Mouse (Mus musculus) neural tube, embryonic 15.5 days (tissue): ENCODE results near the gene Ppa1. TPM values are rescaled to one million over a fixed set of nuclear protein-coding genes. Genes with fewer than 3 reads are reported as not detected.
"Not testable (repeated sequence)": the region's sequence is repeated elsewhere in the genome, so short reads cannot be mapped to it uniquely, and the experiment has no call there.

Experiments used
- ATAC-seq: fragments of 200-750 bp; cut with Nextera tagmentation; 2 replicates; pipeline ENCODE4 v1.8.0; 2017; ENCODE audit warnings: mild to moderate bottlenecking, moderate TSS enrichment, moderate library complexity; ENCODE audit not compliant: low FRiP score
- H3K27ac ChIP-seq: fragments of 300-500 bp; sonication (generic); replicated peaks from 2 replicates; pipeline ENCODE4 v1.5.1; 2015; ENCODE audit warnings: mild to moderate bottlenecking, inconsistent platforms
- H3K27me3 ChIP-seq: fragments of 300-500 bp; sonication (generic); replicated peaks from 2 replicates; pipeline ENCODE4 v1.6.1; 2015; ENCODE audit warnings: inconsistent platforms
- H3K36me3 ChIP-seq: fragments of 300-500 bp; sonication (generic); 2 replicates; pipeline ENCODE4 v1.6.1; 2015; ENCODE audit warnings: inconsistent platforms
- H3K4me1 ChIP-seq: fragments of 300-500 bp; sonication (generic); 2 replicates; pipeline ENCODE4 v1.6.1; 2015; ENCODE audit warnings: inconsistent platforms
- H3K4me2 ChIP-seq: fragments of 300-500 bp; sonication (generic); 2 replicates; pipeline ENCODE4 v1.6.1; 2015; ENCODE audit warnings: inconsistent platforms, mild to moderate bottlenecking, moderate library complexity
- H3K4me3 ChIP-seq: fragments of 300-500 bp; sonication (generic); replicated peaks from 2 replicates; pipeline ENCODE4 v1.5.1; 2015; ENCODE audit warnings: mild to moderate bottlenecking, inconsistent platforms
- H3K9ac ChIP-seq: fragments of 300-500 bp; sonication (generic); replicated peaks from 2 replicates; pipeline ENCODE4 v1.6.1; 2015; ENCODE audit warnings: mild to moderate bottlenecking, inconsistent platforms
- H3K9me3 ChIP-seq: fragments of 300-500 bp; sonication (generic); replicated peaks from 2 replicates; pipeline ENCODE4 v1.6.1; 2016; ENCODE audit warnings: inconsistent platforms
- WGBS: fragments of 180-500 bp; shearing (Covaris S2); methylation state at CpG from one replicate; pipeline ENCODE4 v1.1.7; 2015; ENCODE audit warnings: mixed read lengths; 5-methylcytosine and 5-hydroxymethylcytosine counted together
- polyA plus RNA-seq: library from polyadenylated mRNA; unstranded; fragments of >200 nt; fragmentation: Nextera tagmentation; extraction: Ambion mirVana; gene quantifications from 2 replicates; pipeline ENCODE4 v1.2.1, GENCODE M21; 2015

The Ppa1 gene
- polyA plus RNA-seq, 1 experiment from 2014 or later, result 200 TPM

- H3K4me3 ChIP-seq, H3K4me2 ChIP-seq, ATAC-seq, H3K9me3 ChIP-seq, H3K27ac ChIP-seq, H3K9ac ChIP-seq, H3K36me3 ChIP-seq: not testable (repeated sequence)
- Histone ChIP-seq H3K4me1 (peaks cover 17% of the 10 kb centered on the region), H3K27me3 (peaks cover 31% of the 10 kb centered on the region)
- WGBS, result 68% methylated on average over 3 of the region's 3 CpGs
These were observed 24.5 kb upstream of the Ppa1 start for GRCm38 (mm10) chr10:61623874-61624273.

GRCm38 (mm10) chr10:61624771-61625170 lies 23.6 kb upstream of the Ppa1 start:
- H3K27me3 ChIP-seq, result peaks cover 31% of the 10 kb centered on the region
- peak overlapping the region; percentile 92 for H3K4me2 ChIP-seq
- no peak overlapping the region for H3K27ac ChIP-seq
- H3K4me3 ChIP-seq, result peak overlapping the region; percentile 48
- peaks cover 17% of the 10 kb centered on the region for H3K4me1 ChIP-seq
- WGBS, result 32% methylated on average over 5 of the region's 5 CpGs
- no peaks in the 10 kb centered on the region for H3K9me3 ChIP-seq
- H3K9ac ChIP-seq, result 0 out of 2 replicates have a peak overlapping the region, but pooled peaks have one; percentile 54
- H3K36me3 ChIP-seq, result no peaks in the 10 kb centered on the region
- no peak for ATAC-seq

- peak; percentile 86 for ATAC-seq
- H3K36me3 ChIP-seq, result no peaks in the 10 kb centered on the region
- H3K4me3 ChIP-seq, result peak overlapping the region; percentile 48
- H3K27me3 ChIP-seq, result peaks cover 31% of the 10 kb centered on the region
- peak overlapping the region; percentile 92 for H3K4me2 ChIP-seq
- H3K4me1 ChIP-seq, result peaks cover 17% of the 10 kb centered on the region
- WGBS, result 2% methylated on average over 74 of the region's 74 CpGs
- H3K9me3 ChIP-seq, result no peaks in the 10 kb centered on the region
- H3K9ac ChIP-seq, result peak overlapping the region; percentile 54
- peak overlapping the region; percentile 56; the same call in 1 of the 2 replicates for H3K27ac ChIP-seq
These were observed 22.7 kb upstream of the Ppa1 start for GRCm38 (mm10) chr10:61625381-61626257.

- no peak overlapping the region for H3K9ac ChIP-seq
- no peak overlapping the region for H3K27ac ChIP-seq
- peaks cover 17% of the 10 kb centered on the region for H3K4me1 ChIP-seq
- no peak overlapping the region for H3K4me3 ChIP-seq
- H3K27me3 ChIP-seq, result peaks cover 31% of the 10 kb centered on the region
- no peaks in the 10 kb centered on the region for H3K9me3 ChIP-seq
- no peaks in the 10 kb centered on the region for H3K36me3 ChIP-seq
- no peak for ATAC-seq
- 70% methylated on average over 3 of the region's 3 CpGs for WGBS
- no peak overlapping the region for H3K4me2 ChIP-seq
These were observed 21.8 kb upstream of the Ppa1 start for GRCm38 (mm10) chr10:61626551-61626950.

- Histone ChIP-seq H3K9ac (no peak overlapping the region), H3K4me2 (no peak overlapping the region), H3K36me3 (no peaks in the 10 kb centered on the region), H3K27me3 (peaks cover 31% of the 10 kb centered on the region), H3K27ac (no peak overlapping the region), H3K4me1 (peaks cover 17% of the 10 kb centered on the region), H3K9me3 (no peaks in the 10 kb centered on the region), H3K4me3 (no peak overlapping the region)
- ATAC-seq, result no peak
- 71% methylated on average over 15 of the region's 15 CpGs for WGBS
These were observed 21.0 kb upstream of the Ppa1 start for GRCm38 (mm10) chr10:61627195-61627937.

GRCm38 (mm10) chr10:61627938-61628250 lies 20.5 kb upstream of the Ppa1 start:
- WGBS, result 77% methylated on average over 4 of the region's 4 CpGs
- peaks cover 17% of the 10 kb centered on the region for H3K4me1 ChIP-seq
- H3K27ac ChIP-seq, result no peak overlapping the region
- no peak overlapping the region for H3K9ac ChIP-seq
- H3K9me3 ChIP-seq, result no peaks in the 10 kb centered on the region
- ATAC-seq, result no peak
- no peak overlapping the region for H3K4me3 ChIP-seq
- peaks cover 31% of the 10 kb centered on the region for H3K27me3 ChIP-seq
- no peaks in the 10 kb centered on the region for H3K36me3 ChIP-seq
- no peak overlapping the region for H3K4me2 ChIP-seq

- Histone ChIP-seq H3K27ac (no peak overlapping the region), H3K27me3 (peaks cover 6% of the 10 kb centered on the region; the same call in 1 of the 2 replicates), H3K9ac (no peak overlapping the region), H3K4me1 (no peaks in the 10 kb centered on the region), H3K4me3 (no peak overlapping the region), H3K9me3 (no peaks in the 10 kb centered on the region), H3K4me2 (no peak overlapping the region), H3K36me3 (no peaks in the 10 kb centered on the region)
- 83% methylated on average over 10 of the region's 10 CpGs for WGBS
- no peak for ATAC-seq
These were observed 15.9 kb upstream of the Ppa1 start for GRCm38 (mm10) chr10:61632445-61632844.

GRCm38 (mm10) chr10:61637055-61637454 lies 11.3 kb upstream of the Ppa1 start:
- Histone ChIP-seq H3K9me3 (no peaks in the 10 kb centered on the region), H3K27me3 (no peaks in the 10 kb centered on the region), H3K4me3 (no peak overlapping the region), H3K9ac (no peak overlapping the region), H3K27ac (no peak overlapping the region), H3K4me2 (no peak overlapping the region), H3K4me1 (no peaks in the 10 kb centered on the region), H3K36me3 (no peaks in the 10 kb centered on the region)
- 78% methylated on average over 7 of the region's 7 CpGs for WGBS
- no peak for ATAC-seq

GRCm38 (mm10) chr10:61640363-61640762 lies 8.0 kb upstream of the Ppa1 start:
- Histone ChIP-seq H3K27ac (no peak overlapping the region), H3K27me3 (no peaks in the 10 kb centered on the region), H3K4me1 (no peaks in the 10 kb centered on the region), H3K4me2 (no peak overlapping the region), H3K4me3 (no peak overlapping the region), H3K36me3 (no peaks in the 10 kb centered on the region), H3K9ac (no peak overlapping the region), H3K9me3 (no peaks in the 10 kb centered on the region)
- ATAC-seq, result no peak
- WGBS, result 73% methylated on average over 4 of the region's 4 CpGs

GRCm38 (mm10) chr10:61646557-61646956 lies 1.8 kb upstream of the Ppa1 start:
- WGBS, result 52% methylated on average over 7 of the region's 7 CpGs
- H3K4me2 ChIP-seq, result no peak overlapping the region
- H3K27ac ChIP-seq, result no peak overlapping the region
- H3K27me3 ChIP-seq, result no peaks in the 10 kb centered on the region
- H3K4me3 ChIP-seq, result no peak overlapping the region
- no peak for ATAC-seq
- H3K9me3 ChIP-seq, result no peaks in the 10 kb centered on the region
- H3K36me3 ChIP-seq, result no peaks in the 10 kb centered on the region
- no peak overlapping the region for H3K9ac ChIP-seq
- peaks cover 22% of the 10 kb centered on the region for H3K4me1 ChIP-seq

- H3K36me3 ChIP-seq, result peaks cover 11% of the 10 kb centered on the region
These were observed 639 bp downstream of the Ppa1 start for GRCm38 (mm10) chr10:61648737-61649645.

More at GRCm38 (mm10) chr10:61648737-61649645, 639 bp downstream of the Ppa1 start:
- under 1% methylated on average over 44 of the region's 49 CpGs for WGBS
- Histone ChIP-seq H3K4me2 (peak overlapping the region; percentile 90), H3K4me1 (peaks cover 22% of the 10 kb centered on the region), H3K27me3 (no peaks in the 10 kb centered on the region), H3K9me3 (no peaks in the 10 kb centered on the region), H3K27ac (peak overlapping the region; percentile 88), H3K4me3 (peak overlapping the region; percentile 82), H3K9ac (peak overlapping the region; percentile 78)
- ATAC-seq, result peak; percentile 70
